In the genomic region with DNA sequence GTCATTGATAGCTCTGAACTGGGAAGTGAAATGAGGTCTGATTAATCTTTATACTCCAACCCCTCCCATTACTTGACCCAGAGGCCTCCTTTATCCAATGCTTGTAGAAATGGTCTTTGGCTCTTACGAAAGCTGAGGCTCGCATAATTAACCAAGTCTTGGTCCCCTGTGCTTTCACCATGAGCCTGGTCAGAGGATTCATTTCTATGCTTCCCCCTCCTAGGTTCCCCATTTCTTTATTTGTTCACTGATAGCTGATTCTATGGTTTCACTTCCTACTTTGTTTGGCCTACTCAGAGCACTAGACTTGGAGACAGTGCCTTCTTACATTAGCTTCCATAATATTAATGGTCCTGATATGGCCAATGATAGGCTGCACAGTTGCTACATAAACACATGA, we compare ENCODE assay signal across 21 mouse cellular contexts. TPM values are rescaled to one million over a fixed set of nuclear protein-coding genes. Genes with fewer than 3 reads are reported as not detected.
DNase-seq lines count a peak whose midpoint lies in the region; ATAC-seq and TF ChIP-seq lines count a peak whose summit lies in the region.
"Had no signal": no experiment of that assay in that cellular context is flagged by ENCODE, and none has a peak within 500 bp of the region (broad histone marks: within the 10 kb centered on the region; RNA-seq: fewer than 3 reads in every experiment).

No protein-coding gene starts in this region.

- ATAC-seq in liver, embryonic 12.5 days = no peak
- peak; percentile 43 for ATAC-seq in intestine, embryonic 16.5 days
- ATAC-seq: inflammation-experienced regulatory T-cells, adult 6 months had no signal

- no peaks in the 10 kb centered on the region for H3K79me2 ChIP-seq in liver, adult 2 months (ENCODE audit: control insufficient read depth, insufficient read depth, low read length)

- TF ChIP-seq POLR2A in liver, adult 2 months (IDR thresholded peaks at IDR 0.05; ENCODE audit: extremely low read depth, insufficient read depth, low read length) = no peak
- TF ChIP-seq POLR2A in bone marrow macrophage, adult 2 months (IDR thresholded peaks at IDR 0.05; ENCODE audit: borderline replicate concordance, low read depth, low read length) = no peak
- TF ChIP-seq POLR2A in small intestine, adult 2 months (IDR thresholded peaks at IDR 0.05; ENCODE audit: low read depth, low read length) = no peak

- H3K27me3 ChIP-seq in liver, adult 2 months (ENCODE audit: control insufficient read depth, insufficient read depth, low read length) = no peaks in the 10 kb centered on the region
- H3K27me3 ChIP-seq in liver, embryonic 12.5 days (replicated peaks) = no peaks in the 10 kb centered on the region
- H3K27me3 ChIP-seq in intestine, embryonic 16.5 days (replicated peaks; ENCODE audit: control insufficient read depth, insufficient read depth, low read length) = no peaks in the 10 kb centered on the region
- no peaks in the 10 kb centered on the region for H3K27me3 ChIP-seq in small intestine, adult 2 months (ENCODE audit: control insufficient read depth, insufficient read depth, low read length)
- H3K27me3 ChIP-seq: embryonic facial prominence, embryonic 13.5 days; heart, embryonic 13.5 days; limb, embryonic 12.5 days; lung, embryonic 15.5 days; midbrain, embryonic 12.5 days had no signal

- H3K4me2 ChIP-seq in liver, embryonic 12.5 days = no peak overlapping the region
- H3K4me2 ChIP-seq in intestine, embryonic 16.5 days (ENCODE audit: low read depth, low read length) = no peak overlapping the region
- H3K4me2 ChIP-seq: embryonic facial prominence, embryonic 13.5 days; heart, embryonic 13.5 days; limb, embryonic 12.5 days; lung, embryonic 15.5 days; midbrain, embryonic 12.5 days had no signal

- H3K9ac ChIP-seq in liver, adult 2 months (ENCODE audit: low read depth, low read length) = no peak overlapping the region
- no peak overlapping the region for H3K9ac ChIP-seq in liver, embryonic 12.5 days
- no peak overlapping the region for H3K9ac ChIP-seq in intestine, embryonic 16.5 days (ENCODE audit: low read depth, low read length)
- H3K9ac ChIP-seq: embryonic facial prominence, embryonic 13.5 days; heart, embryonic 13.5 days; limb, embryonic 12.5 days; lung, embryonic 15.5 days; midbrain, embryonic 12.5 days had no signal

- no peaks in the 10 kb centered on the region for H3K36me3 ChIP-seq in liver, adult 2 months (ENCODE audit: control insufficient read depth, insufficient read depth, low read length)
- H3K36me3 ChIP-seq in liver, embryonic 12.5 days = no peaks in the 10 kb centered on the region
- no peaks in the 10 kb centered on the region for H3K36me3 ChIP-seq in intestine, embryonic 16.5 days (ENCODE audit: control insufficient read depth, insufficient read depth, low read length)
- H3K36me3 ChIP-seq in small intestine, adult 2 months (ENCODE audit: control insufficient read depth, insufficient read depth, low read length) = no peaks in the 10 kb centered on the region
- H3K36me3 ChIP-seq: embryonic facial prominence, embryonic 13.5 days; forebrain, embryonic 10.5 days; heart, embryonic 13.5 days; hindbrain, embryonic 10.5 days; limb, embryonic 12.5 days; lung, embryonic 15.5 days; midbrain, embryonic 12.5 days had no signal

- no peaks in the 10 kb centered on the region for H3K4me1 ChIP-seq in liver, adult 2 months (ENCODE audit: control insufficient read depth, insufficient read depth, low read length)
- no peaks in the 10 kb centered on the region for H3K4me1 ChIP-seq in liver, embryonic 12.5 days
- H3K4me1 ChIP-seq in bone marrow macrophage, adult 2 months (ENCODE audit: control insufficient read depth, insufficient read depth, low read length) = peaks cover 32% of the 10 kb centered on the region
- no peaks in the 10 kb centered on the region for H3K4me1 ChIP-seq in intestine, embryonic 16.5 days (ENCODE audit: control insufficient read depth, insufficient read depth, low read length)
- H3K4me1 ChIP-seq in small intestine, adult 2 months (ENCODE audit: control insufficient read depth, insufficient read depth, insufficient read length, low read length) = peaks cover 8% of the 10 kb centered on the region; the same call in 1 of the 2 replicates
- H3K4me1 ChIP-seq: embryonic facial prominence, embryonic 13.5 days; forebrain, embryonic 10.5 days; heart, embryonic 13.5 days; hindbrain, embryonic 10.5 days; limb, embryonic 12.5 days; lung, embryonic 15.5 days; midbrain, embryonic 12.5 days had no signal

- peak; percentile 50 for DNase-seq in liver, adult 2 months (ENCODE audit: extremely low read depth, low read depth, low spot score)
- DNase-seq in kidney, adult 8-10 months = no peak
- no peak for DNase-seq in cerebellum, adult 8-10 months
- DNase-seq: adrenal gland, postnatal 25 days; cerebellum, postnatal 36 days; gastrocnemius, postnatal 14 days; kidney, postnatal 14 days; thymus, adult 2 months had no signal

- 91% methylated on average over 2 of the region's 2 CpGs for WGBS in liver, adult 2 months
- WGBS in liver, embryonic 12.5 days (ENCODE audit: insufficient replicate concordance) = 66% methylated on average over 2 of the region's 2 CpGs
- WGBS in intestine, embryonic 16.5 days = 68% methylated on average over 2 of the region's 2 CpGs
- 43% methylated on average over 2 of the region's 2 CpGs for WGBS in small intestine, adult 2 months

- no peak overlapping the region for H3K27ac ChIP-seq in liver, adult 2 months (replicated peaks; ENCODE audit: insufficient read depth, low read depth, low read length)
- H3K27ac ChIP-seq in liver, embryonic 12.5 days = no peak overlapping the region
- peak overlapping the region; percentile 97 for H3K27ac ChIP-seq in bone marrow macrophage, adult 2 months (ENCODE audit: insufficient read depth, low read depth, low read length)
- H3K27ac ChIP-seq in intestine, embryonic 16.5 days (ENCODE audit: low read length) = peak overlapping the region; percentile 4; the same call in 1 of the 2 replicates
- 0 out of 2 replicates have a peak overlapping the region, but pooled peaks have one; percentile 8 for H3K27ac ChIP-seq in small intestine, adult 2 months (ENCODE audit: insufficient read depth, low read depth, low read length)
- H3K27ac ChIP-seq: embryonic facial prominence, embryonic 13.5 days; forebrain, embryonic 10.5 days; heart, embryonic 13.5 days; hindbrain, embryonic 10.5 days; left cerebral cortex, adult 2 months; limb, embryonic 12.5 days; lung, embryonic 15.5 days; midbrain, embryonic 12.5 days had no signal

- no peak overlapping the region for H3K4me3 ChIP-seq in liver, adult 2 months (ENCODE audit: insufficient read depth, low read depth, low read length)
- H3K4me3 ChIP-seq in liver, embryonic 12.5 days = no peak overlapping the region
- no peak overlapping the region for H3K4me3 ChIP-seq in bone marrow macrophage, adult 2 months (ENCODE audit: insufficient read depth, low read length)
- no peak overlapping the region for H3K4me3 ChIP-seq in intestine, embryonic 16.5 days (ENCODE audit: low read length)
- H3K4me3 ChIP-seq in small intestine, adult 2 months (ENCODE audit: low read depth, low read length) = no peak overlapping the region
- H3K4me3 ChIP-seq: embryonic facial prominence, embryonic 13.5 days; forebrain, embryonic 10.5 days; heart, embryonic 13.5 days; hindbrain, embryonic 10.5 days; left cerebral cortex, adult 2 months; limb, embryonic 12.5 days; lung, embryonic 15.5 days; midbrain, embryonic 12.5 days had no signal

- no peak for TF ChIP-seq CTCF in liver, adult 2 months (IDR thresholded peaks at IDR 0.05; ENCODE audit: low read depth, low read length)
- TF ChIP-seq CTCF in bone marrow macrophage, adult 2 months (IDR thresholded peaks at IDR 0.05; ENCODE audit: low read depth, low read length) = no peak
- TF ChIP-seq CTCF in small intestine, adult 2 months (IDR thresholded peaks at IDR 0.05; ENCODE audit: extremely low read depth, insufficient read length, insufficient replicate concordance, low read depth, low read length) = no peak

- H3K9me3 ChIP-seq in liver, embryonic 12.5 days (replicated peaks) = no peaks in the 10 kb centered on the region
- no peaks in the 10 kb centered on the region for H3K9me3 ChIP-seq in intestine, embryonic 16.5 days (ENCODE audit: control insufficient read depth, low read length)
- H3K9me3 ChIP-seq: embryonic facial prominence, embryonic 13.5 days; forebrain, embryonic 10.5 days; heart, embryonic 13.5 days; hindbrain, embryonic 10.5 days; limb, embryonic 12.5 days; lung, embryonic 15.5 days; midbrain, embryonic 12.5 days had no signal

RNA-seq across cellular contexts. Expression of a gene that starts 13.7 kb away (rescaled TPM):
- 81.7 and 88.7 TPM in 2 replicates for total RNA-seq in liver, adult 2 months (2014; rRNA removed)
- 48.1 and 61.2 TPM in 2 replicates for polyA plus RNA-seq in liver, adult 2 months (2012; rRNA removed)
- 17.2 and 18.7 TPM in 2 replicates for polyA plus RNA-seq in liver, embryonic 12.5 days (2016; fragmentation: Nextera tagmentation; extraction: Ambion mirVana)
- polyA plus RNA-seq in bone marrow macrophage, adult 2 months (2012; ENCODE audit: insufficient read depth, insufficient read length, missing spikeins) = 302 TPM in 2 replicates
- 20.8 and 22.7 TPM in 2 replicates for polyA plus RNA-seq in intestine, embryonic 16.5 days (2015; fragmentation: Nextera tagmentation; extraction: Ambion mirVana)
- 2.8 TPM in 2 replicates for polyA plus RNA-seq in small intestine, adult 2 months (2012; rRNA removed)

Comparison
In these comparisons a context has a peak if more than half of its experiments do, and no peak if none do; other contexts are left out.
1. H3K27ac ChIP-seq: peak in bone marrow macrophage, adult 2 months (single experiment), intestine, embryonic 16.5 days (single experiment) and small intestine, adult 2 months (single experiment); none in liver, adult 2 months (single experiment) and liver, embryonic 12.5 days (single experiment).